Mouse (Mus musculus): ENCODE results near the gene Gm45837.

Gm45837 gene

DNA sequence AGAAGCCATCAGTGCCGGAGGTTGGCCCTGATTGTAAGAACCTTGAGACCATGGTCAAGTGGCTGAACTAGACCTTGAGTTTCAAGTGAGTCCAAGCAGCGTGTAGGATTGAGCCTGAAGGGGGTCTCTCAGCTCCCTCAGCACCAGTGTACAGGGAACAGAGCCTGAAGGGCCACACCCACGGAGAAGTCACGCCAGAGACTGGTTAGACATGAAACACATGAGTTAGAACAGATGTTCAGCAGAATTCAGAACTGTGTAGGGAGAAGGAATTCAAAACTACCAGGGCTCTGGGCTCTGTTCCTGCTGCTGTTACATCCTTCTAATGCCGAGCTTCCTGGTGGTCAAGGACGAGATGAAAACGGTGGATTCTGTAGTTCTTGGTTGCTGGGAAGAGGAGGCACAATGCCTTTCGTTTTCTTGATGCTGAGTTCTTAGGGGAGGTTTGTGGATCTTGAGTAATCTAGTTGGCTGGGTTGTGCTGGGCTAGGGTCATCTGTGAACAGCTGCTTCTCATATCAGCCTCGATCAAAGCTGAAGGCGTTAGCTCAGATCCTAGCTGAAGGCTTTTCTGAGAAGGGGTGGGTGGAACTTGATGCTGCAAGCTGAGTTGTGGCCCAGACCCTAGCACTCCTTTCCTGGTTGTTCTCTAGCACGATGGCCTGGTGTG lies at the start of gene Gm45837:
Gene Gm45837 (plus strand): TSS at position 620 of the 670 bp plus-strand sequence.
- no peak for DNase-seq (ENCODE audit: extremely low read depth, low read depth, low spot score)

DNA sequence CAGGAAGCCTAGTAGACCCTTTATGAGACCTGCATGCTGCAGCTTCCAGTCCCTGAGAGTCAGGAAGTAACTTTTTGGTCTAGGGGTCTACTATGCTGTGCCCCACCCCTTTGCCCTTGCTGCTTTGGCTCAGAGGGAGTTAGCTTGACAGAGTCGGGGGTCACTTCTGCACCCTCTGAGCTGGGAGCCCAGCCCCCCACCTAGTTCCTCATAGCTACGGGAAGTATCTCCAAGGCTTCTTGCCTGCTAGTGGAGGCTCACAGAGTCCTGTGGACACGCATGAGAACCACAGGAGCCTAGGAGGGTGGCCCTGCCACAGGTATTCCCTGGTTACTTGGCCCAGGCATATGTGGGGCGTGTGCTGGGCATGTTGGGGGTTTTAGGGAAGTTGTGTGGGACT lies 49.7 kb upstream of the Gm45837 start:
- no peak for DNase-seq (ENCODE audit: extremely low read depth, low read depth, low spot score)

DNA sequence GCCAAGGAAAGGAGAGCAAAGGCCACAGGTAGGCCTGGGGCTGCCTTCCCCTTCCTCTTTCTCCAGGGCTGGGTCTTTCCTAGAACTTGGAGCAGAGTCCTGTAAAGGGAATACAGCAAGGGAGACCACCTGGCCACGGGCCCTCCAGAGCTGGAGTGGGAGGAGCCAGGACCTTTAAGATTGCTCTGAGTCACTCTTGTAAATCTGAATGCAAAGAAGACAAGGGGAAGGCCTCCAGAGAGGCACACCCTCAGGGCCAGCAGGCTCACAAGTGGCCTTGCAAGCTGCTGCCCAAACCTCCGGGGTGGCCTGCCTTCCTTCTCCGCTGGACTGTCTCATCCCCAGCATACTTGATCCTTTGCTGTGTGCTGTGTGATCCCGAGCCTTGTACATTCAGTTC lies 48.9 kb upstream of the Gm45837 start:
- DNase-seq (ENCODE audit: extremely low read depth, low read depth, low spot score): no peak

DNA sequence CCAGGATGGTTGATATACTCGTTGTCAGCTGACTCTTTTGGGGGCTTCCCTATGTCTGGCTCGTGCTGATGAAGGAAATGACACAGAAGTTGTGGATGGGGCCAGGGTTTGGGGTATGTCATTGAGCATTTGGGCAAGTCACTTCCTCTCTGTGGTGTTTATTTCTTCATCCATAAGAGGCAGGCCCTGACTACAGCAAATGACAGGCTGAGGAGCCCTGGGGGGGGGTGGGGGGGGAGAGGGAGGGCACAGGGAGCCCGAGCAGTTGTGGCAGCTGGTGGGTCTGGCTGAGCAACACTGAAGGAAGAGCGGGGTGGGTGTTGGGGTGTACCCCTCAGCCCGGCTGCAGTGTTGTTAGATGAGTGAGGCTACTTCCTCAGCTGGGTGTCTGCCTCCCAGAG lies 47.9 kb upstream of the Gm45837 start:
- no peak for DNase-seq (ENCODE audit: extremely low read depth, low read depth, low spot score)

DNA sequence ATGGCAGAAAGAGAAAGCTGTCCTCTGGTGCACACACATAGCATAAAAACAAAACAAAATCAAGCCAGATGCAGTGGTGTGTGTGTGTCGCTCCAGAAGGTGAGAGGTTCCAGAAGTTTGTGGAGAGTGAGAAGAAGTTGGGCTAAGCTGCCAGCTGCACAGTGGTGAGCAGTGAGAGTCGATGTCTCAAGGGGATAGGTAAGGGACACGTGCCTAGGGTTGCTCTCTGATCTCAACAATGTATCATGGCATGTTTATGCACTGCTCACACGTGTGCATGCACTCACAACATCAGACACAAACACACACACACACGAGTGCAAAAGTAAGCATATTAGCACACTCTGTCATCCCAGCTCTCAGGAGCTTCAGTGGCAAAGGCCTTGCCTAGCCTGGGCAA lies 46.8 kb upstream of the Gm45837 start:
- no peak for DNase-seq (ENCODE audit: extremely low read depth, low read depth, low spot score)

DNA sequence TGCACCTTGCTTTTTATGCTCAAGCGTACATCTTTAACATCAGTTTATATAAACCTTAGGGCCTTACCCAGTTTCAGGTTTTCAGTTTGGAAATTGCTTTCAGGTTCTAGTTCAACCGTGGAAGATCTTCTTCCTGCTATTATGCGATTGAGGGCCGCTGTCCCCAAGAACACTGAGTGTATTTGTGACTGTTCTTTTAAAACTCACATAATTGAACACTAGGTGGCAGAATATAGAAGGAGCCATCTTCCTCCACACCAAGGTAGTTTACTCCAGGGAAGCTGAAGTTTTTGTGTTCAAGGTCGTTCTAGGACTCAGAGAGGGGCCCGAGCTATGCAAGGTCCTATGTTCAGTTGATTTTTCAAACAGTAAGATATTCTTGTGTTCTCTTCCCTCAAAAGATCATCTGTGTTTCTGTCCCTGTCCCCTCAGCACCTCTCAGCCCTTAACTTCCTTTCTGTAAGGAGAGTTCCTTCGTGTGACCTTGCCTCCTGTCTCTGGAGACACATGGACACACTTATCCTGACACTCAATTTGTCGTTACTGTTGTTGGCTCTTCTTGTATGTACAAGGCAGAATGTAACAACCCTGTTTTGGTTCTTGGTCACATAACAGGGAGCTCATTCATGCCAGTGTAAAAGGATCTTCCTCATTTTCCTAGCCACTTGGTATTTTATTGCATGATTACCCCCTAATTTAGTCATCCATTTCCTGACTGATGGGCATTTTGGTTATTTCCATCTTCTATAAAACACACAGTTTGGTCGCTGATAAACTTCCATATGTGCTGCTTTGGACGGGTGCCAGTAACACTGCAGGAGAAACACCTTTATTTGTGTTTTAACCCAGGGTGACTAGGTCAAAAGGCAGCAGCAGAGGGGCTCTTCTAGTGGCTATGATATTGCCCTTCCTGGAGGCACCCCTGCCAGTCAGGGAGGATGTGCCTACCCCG lies 42.5 kb upstream of the Gm45837 start:
- DNase-seq (ENCODE audit: extremely low read depth, low read depth, low spot score): no peak

DNA sequence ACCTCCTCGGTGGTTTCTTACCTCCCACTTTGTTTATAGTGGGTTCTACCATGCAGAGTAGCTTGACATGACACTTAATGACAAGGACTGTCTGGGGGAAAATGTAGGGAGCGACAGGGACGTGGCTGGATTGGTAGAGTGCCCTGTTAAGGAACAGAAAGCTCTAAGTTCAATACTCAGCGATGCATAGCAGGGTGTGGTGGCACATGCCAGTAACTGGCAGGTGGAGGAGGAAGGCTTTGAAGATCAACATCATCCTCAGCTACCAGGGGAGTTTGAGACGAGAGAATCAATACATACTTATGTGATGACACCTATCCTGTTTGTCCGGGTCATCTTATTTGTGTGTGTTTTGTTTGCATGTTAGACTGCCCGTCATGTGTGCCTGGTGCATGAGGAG lies 41.0 kb upstream of the Gm45837 start:
- no peak for DNase-seq (ENCODE audit: extremely low read depth, low read depth, low spot score)

DNA sequence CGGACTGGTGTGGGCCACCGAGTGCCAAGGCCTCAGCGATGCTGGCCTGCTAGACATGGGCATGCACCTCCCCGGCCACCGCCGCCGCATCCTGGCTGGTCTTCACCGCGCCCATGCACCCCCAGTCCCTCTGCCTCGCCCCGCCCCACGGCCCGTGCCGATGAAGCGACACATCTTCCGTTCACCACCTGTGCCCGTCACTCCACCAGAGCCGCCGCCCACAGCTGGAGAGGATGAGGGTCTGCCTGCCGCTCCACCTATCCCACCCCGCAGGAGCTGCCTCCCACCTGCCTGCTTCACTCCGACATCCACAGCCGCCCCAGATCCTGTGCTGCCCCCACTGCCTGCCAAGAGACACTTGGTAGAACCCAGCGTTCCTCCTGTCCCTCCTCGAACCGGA lies 37.6 kb upstream of the Gm45837 start:
- no peak for DNase-seq (ENCODE audit: extremely low read depth, low read depth, low spot score)

DNA sequence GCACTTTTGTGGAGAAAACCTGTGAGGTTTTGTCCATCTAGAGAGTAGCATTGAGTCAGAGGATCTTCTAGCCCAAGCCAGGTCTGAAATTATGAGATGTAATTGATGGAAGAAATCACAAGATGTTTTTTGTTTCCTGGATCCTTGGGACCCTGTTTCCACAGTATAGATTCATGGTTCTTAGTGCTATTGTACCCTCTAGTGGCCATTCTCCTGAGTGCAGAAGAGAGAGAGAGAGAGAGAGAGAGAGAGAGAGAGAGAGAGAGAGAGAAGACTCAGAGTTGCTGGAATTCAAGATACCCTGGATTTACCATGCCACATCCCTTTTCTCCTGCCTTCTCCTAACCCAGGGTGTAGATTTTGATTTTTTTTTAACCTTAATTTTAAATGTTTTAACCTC lies 36.5 kb upstream of the Gm45837 start:
- no peak for DNase-seq (ENCODE audit: extremely low read depth, low read depth, low spot score)

DNA sequence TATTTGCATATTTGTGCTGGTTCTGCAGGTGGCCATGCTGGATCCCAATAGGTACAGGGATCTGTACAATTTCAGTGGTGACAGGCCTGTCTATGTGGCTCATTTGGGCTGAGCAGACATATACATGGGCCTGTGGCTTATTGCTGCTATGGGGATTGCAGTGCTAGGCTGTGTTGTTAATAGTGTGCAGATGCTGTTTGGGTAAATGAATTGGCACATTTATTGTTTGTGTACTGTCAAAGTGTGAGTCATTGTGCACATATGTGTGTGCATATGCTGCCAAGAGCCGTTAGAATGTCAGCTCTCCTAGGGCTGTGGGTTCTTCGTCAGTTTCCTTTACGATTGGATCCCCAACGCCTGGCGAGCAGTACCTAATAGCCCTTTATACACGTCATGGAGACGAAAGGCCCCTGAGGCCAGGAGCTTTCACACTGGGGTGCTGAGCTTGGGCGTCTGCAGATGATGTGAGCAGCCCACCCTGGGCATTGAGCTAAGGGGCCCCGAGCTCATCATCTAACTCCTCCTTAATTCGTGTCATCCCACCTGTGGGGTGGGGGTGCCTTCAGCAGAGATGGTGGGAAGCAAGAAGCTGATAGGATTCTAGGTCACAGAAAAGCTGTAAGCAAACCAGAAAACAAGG lies 33.9 kb upstream of the Gm45837 start:
- no peak for DNase-seq (ENCODE audit: extremely low read depth, low read depth, low spot score)

DNA sequence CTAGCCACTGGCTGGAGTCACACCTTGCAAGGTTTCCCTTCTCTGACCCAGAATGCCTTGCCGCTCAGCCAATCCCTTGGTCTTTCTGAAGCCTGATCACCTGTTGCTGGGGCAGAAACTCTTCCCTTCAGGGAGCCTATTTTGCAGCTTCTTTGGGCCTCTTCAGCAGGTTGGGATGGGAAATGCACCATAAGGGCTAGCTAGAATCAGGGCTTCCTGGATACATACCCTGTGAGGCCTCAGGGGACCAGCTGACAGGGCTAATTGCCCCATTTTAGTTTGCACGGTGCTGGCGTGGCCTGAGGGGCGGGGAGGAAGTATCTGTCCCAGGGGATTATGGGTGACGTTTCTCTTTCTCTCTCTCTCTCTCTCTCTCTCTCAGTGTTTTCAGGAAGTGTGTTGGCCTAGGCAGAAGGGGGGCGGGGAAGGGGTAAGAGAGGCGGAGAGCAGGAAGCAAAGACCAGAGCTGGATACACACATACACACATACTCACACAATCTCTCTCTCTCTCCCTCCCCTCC lies 32.9 kb upstream of the Gm45837 start:
- DNase-seq (ENCODE audit: extremely low read depth, low read depth, low spot score): no peak

DNA sequence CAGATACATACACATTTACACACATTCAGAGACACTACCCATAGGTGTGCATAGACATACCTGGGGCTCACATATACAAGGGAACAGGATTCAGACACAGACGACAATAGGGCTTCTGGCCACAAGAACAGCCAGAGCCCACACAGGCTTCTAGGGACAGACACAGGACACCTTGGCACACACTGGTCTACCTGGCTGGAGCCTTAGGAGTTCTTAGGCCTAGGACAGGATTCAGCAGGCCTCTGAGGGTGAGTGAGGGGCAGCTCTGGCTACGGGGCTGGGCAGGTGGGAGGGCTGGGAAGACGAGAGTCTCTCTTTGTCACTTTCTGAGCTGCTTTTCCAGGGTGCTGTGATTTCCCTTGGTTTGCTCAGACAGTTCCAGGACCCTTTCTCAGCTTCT lies 32.4 kb upstream of the Gm45837 start:
- no peak for DNase-seq (ENCODE audit: extremely low read depth, low read depth, low spot score)

DNA sequence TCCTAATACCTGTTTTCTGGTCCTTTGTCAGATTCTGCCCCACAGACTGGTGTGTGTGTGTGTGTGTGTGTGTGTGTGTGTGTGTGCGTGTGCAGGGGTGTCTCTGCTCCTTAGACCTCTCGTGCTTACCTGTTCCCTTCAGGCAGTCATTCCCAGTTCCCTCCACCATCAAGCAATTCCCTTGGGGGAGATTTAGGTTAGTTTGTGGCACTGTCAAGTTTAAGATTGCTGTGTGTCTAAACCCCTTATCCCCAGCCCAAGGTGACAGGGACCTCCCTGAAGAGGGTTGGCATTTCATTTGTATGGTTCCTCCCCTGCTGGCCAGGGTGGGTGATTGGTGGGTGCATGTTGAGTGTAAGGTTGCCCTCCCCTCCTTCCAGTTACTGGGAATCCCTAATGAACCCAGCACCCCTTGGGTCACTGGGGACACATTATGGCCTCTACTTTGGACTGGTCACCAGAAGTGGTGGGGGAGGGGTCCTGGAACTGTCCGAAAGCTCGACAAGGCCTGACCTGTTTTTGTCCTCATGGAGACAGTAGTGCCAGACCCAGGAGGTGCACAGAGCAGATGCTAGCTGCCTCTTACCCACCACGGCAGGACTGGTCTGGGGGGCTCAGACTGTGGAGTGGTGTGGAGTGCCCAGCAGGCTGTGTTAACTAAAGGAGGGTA lies 31.8 kb upstream of the Gm45837 start:
- no peak for DNase-seq (ENCODE audit: extremely low read depth, low read depth, low spot score)

DNA sequence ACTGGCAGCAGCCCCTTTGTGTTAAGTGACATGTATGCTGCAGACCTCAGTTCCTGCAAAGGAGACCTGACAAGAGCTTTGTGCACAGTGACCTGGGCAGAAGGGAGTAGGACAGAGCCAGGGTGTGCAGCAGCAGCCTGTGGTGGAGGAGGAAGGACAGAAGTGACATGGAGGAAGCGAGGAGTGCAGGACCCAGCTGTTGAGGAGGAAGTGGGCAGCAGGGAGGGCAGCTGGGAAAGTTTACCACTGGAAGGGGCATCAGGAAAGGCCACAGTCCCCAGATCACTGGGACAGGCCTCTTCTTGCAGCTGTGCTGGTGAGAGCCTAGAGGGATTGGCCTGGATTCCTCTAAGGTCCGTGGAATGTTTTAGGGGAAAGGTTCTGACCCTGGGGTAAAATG lies 31.0 kb upstream of the Gm45837 start:
- DNase-seq (ENCODE audit: extremely low read depth, low read depth, low spot score): no peak

DNA sequence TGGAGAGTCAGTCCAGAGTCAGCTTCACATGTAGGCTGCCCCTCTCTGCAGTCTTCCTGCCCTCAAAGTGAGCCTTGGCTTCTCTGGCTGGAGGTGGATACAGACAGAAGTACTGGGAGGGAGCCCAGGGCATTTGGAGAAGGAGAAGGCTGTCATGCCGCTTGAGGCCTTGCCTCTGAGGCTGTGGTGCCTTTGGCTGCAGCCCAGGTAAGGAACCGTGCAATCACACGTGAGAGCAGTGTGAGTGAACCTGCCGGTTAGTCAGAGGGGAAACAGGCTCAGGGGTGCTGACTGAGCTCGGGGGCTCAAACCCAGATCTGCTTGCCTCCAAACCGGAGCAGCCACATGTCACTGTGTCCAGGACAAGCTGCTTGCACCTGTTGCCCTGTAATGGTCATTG lies 29.2 kb upstream of the Gm45837 start:
- DNase-seq (ENCODE audit: extremely low read depth, low read depth, low spot score): no peak

DNA sequence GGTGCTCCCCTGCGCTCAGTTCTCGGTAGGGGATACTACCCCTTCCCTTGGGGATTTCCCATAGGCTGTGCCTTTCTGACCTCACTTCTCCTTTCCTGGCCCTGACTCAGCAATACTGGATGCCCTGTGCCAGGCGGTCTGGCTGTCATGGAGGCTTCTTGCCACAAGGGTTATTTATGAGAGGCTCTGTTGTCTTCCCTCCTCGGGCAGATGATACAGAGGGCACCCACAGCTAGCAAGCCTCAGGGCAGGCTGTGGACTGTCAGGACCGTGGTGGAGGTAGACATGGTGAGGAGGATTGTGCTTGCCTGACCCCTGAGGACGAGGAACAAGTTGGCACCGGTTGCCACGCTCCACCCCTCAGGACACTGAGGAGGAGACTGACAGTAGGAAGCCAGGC lies 28.3 kb upstream of the Gm45837 start:
- DNase-seq (ENCODE audit: extremely low read depth, low read depth, low spot score): no peak

DNA sequence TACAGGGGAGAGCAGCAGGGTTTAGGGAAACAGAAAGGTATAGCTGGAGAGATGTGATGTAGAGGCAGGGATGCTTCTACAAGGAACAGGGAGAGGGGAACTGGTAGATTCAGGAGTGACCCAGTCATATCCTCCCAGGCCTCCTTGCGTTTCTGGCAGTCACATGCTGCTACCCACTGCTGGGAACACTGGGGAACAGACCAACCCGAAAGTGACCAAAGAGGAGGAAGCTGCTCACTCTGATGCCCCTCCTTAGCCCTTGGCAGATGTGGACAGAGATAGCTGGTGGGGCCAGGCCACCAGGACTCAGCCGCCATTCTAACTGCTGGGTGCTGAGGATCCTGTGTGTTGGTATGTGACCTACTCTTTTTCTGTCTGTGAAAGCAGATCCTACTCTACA lies 26.9 kb upstream of the Gm45837 start:
- no peak for DNase-seq (ENCODE audit: extremely low read depth, low read depth, low spot score)

DNA sequence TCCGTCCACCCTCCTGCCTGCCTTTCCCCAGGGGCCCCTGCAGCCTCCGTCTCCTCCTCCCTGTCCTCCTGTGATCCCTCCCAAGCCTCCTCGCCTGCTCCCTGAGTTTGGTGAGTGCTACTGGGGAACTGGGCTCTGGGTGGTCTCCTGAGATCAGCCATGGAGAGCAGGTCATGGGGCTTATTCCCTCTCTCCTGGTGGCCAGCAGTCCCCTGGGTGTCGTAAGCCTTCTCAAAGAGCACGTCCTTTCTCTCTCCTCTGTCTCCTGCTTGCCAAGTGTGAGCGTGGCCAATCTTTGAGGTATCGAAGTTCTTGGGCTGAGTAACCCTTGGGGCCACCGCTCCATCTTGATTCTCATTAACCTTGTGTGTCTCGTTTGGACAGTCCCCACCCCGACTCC lies 25.8 kb upstream of the Gm45837 start:
- no peak for DNase-seq (ENCODE audit: extremely low read depth, low read depth, low spot score)

DNA sequence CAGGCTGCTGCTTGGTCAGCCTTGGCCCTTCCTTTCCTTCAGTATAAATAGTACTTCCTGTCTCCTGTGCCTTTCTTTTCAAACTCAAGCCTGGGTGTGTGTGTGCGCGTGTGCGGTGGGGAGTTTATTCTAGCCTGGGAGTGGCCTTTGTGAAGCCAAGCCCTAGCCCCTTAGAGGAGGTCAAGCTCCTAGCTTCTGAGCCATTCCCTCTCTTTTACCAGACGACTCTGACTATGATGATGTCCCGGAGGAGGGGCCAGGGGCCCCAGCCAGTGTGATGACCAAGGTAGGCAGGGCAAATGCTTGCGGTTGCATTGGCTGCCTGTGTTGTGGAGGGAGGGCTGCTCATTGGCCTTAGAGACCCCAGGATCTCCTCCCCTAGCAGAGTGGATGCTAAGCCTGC lies 25.4 kb upstream of the Gm45837 start:
- no peak for DNase-seq (ENCODE audit: extremely low read depth, low read depth, low spot score)

DNA sequence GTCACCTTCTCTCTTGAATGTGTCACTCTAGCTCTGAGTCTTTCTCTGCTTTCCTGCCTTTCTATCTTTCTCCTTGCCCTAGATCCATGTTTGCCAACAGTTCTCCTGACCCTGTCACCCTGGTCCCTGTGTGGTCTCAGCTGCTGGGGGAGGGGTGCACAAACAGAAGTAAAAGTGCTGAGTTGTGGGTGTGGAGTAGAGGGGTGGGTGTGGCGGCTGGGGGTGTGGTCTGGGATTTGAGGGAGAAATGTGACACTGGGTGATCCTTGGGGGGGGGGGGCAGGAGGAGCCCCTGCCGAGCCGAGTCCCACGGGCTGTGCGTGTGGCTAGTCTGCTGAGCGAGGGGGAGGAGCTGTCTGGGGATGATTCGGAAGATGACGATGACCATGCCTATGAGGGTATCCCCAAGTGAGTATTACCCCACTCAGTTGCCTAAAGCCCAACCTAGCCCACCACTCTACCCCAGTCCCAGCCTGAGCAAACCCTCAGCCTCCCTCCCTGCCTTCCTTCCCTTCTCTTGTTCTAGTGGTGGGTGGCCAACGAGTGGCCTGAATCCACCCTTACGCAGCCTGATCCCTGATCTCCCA lies 24.7 kb upstream of the Gm45837 start:
- DNase-seq (ENCODE audit: extremely low read depth, low read depth, low spot score): no peak

DNA sequence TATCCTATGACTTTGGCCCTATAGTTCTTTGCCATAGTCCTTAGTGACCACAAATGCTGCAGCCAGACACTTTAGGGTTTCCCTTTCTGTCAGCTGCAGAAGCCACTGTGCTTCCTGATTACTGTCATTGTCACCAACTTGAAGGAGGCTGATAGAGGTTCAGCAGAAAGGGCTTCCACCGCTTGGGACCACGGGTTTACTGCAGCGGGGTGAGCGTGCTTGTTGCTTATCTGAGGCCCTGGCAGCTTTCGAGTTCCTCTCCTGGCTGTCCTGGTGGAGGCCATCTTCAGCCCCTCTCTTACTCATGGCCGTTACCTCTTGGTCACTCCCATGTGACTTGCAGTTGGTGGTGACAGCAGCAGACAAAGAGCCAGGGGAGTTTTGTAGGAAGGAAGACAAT lies 21.4 kb upstream of the Gm45837 start:
- DNase-seq (ENCODE audit: extremely low read depth, low read depth, low spot score): no peak

Measured in fat pad, adult 2 months (tissue).